Mouse (Mus musculus): ENCODE measurements around the gene Ksr1.

DNA sequence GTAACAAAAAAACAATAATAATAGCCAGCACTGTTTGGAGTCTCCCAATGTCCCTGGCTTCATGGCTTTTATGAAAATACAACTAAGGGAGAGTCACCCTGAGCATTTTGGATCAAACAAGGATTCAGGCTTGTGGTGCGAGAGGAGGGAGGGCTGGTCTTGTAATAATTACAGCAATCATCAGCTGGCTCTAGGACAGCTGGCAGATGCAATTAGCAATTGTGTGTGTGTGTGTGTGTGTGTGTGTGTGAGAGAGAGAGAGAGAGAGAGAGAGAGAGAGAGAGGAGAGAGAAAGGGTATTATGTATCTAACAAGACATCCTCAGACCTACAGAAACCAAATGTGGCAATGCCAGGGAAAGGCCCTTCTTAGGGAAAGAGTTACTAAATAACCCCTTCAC lies 1.5 kb downstream of the Ksr1 start:
- TF ChIP-seq ZMIZ1 (IDR thresholded peaks at IDR 0.05; ENCODE audit: low read depth, low read length) (no peak), EP300 (IDR thresholded peaks at IDR 0.05; ENCODE audit: low read length) (no peak), CTCF (conservative IDR thresholded peaks at IDR 0.05 in 1 of 2, IDR thresholded peaks at IDR 0.05 in 1 of 2; ENCODE audit: low read depth in 2 of 2, low read length in 2 of 2) (no peak), MEF2A (IDR thresholded peaks at IDR 0.05; ENCODE audit: borderline replicate concordance, low read depth, low read length) (0 out of 2 replicates have a peak, but pooled peaks have one; percentile 26), MYC (IDR thresholded peaks at IDR 0.05; ENCODE audit: low read depth, low read length) (no peak), TBP (conservative IDR thresholded peaks at IDR 0.05; ENCODE audit: low read depth, low read length) (no peak), ETS1 (conservative IDR thresholded peaks at IDR 0.05; ENCODE audit: low read depth, low read length) (no peak), KAT2A (IDR thresholded peaks at IDR 0.05; ENCODE audit: insufficient replicate concordance, low read length) (no peak), USF2 (conservative IDR thresholded peaks at IDR 0.05; ENCODE audit: low read depth, low read length) (no peak)
